Mouse (Mus musculus): ENCODE results near the gene Lamc3.

Gene Lamc3

DNA sequence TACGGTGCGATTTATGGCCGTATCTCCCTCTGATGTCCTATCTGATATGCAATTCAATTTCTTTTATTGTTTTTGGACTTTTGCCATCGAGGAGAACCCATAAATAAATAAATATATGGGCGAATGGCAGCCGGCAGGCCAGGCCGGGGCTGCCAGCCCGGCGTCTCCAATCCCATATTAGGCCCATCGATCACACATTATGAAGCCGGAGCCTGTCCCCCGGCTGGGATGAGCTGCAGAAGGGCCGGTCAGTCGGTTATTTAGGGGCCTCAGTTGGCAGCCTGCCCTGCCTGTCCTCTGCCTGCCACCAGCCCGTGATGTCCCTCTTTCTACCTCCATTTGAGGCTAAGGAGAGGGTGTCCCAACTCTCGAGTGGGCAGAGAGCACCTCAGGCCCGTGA is 8.5 kb upstream of the Lamc3 start:
- no peak for DNase-seq (ENCODE audit: low read depth)

DNA sequence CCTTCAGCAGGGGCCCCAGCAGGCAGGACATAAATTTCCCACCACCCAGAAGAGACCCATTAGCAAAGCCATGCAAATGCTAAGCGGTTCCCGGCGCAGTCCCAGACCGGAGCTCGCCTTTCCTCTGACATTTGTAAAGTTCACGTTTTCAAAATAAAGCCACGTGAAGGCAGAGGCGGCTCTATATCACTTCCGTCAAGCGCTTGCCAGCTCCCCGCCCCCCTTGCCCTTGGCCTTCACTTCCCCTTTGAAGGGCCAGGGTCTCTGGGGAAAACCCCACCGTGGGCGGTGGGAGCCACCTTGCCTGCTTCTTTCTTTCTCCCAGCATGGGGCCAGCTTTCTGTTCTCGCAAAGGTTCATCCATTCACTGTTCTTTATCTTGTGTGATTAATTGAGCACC is 6.2 kb upstream of the Lamc3 start:
- DNase-seq (ENCODE audit: low read depth): no peak

DNA sequence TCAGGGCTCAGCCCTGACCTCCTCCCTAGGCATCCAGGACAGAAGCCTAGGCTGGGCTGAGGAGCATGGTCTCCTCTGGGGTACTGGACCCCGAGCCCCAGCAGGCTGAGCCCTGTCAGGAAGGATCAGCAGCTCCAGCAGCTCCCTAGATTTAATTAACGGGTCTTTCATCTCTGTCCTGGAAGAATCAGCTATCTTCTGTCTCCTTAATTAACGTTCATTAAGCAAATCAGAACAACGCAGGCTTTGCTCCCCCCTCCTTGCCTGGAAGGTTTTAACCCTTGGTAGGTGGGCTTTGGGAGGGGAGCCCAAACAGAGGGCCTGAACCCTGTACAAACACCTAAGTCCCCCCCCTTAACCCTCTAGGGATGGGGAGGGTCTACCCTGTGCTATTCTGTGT is 4.0 kb upstream of the Lamc3 start:
- DNase-seq (ENCODE audit: low read depth): no peak

DNA sequence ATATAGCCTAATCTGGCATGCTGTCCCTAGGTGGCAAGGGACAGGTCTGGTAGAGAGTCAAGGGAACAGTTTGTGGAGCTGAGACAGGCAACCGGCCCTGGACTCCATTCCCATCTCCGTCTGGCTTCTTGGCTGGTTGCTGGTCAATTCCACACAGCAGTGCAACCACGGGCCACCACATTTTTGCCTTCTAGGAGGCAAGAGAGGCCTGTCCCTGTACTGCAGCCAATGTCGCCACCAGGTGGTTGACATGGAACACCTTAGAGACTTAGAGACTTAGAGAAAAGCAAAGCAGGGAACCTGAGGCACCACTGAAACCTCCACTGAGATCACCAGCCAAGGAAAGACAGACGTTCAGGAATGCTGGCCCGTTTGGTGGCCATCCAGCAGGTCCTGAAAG is 2.3 kb upstream of the Lamc3 start:
- DNase-seq (ENCODE audit: low read depth): peak; percentile 60

DNA sequence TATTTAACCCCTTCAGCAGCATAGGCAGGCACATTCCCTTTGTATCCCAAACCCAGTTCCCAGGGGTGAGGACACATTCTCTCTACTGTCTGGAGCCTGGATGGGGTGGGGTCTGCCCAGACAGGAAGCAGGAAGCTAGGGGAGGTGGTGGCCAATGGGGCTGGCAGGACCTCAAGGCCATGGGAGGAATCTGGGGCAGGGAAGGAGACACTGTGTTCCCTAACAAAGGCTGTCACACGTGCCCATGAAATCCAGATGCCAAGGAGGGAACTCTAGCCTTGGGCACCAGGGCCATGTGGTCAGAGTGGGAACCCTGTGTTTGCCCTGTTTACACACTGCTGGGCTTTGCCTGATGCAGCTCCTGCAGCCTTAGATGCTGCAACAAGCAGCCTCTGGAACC is 1.8 kb downstream of the Lamc3 start:
- DNase-seq (ENCODE audit: low read depth): no peak

DNA sequence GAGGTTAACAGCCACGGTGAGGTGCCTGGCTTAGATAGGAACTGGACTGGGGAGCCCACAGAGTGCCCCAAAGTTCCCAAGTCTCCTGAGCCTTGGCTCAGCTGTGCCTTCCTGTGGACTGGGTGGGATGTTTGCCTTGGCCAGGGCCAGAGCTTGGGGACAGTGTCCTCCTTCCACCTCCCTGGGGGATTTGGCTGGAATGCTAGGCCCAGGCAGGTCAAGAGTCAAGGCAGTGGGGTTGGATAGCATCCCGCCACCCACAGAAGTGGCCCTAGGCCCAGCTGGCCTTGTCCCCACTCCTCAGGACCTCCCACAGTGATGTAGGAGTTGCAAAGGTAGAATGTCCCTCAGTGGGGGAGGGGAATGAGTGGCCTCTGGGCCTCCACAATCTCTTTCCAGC is 4.1 kb downstream of the Lamc3 start:
- no peak for DNase-seq (ENCODE audit: low read depth)

DNA sequence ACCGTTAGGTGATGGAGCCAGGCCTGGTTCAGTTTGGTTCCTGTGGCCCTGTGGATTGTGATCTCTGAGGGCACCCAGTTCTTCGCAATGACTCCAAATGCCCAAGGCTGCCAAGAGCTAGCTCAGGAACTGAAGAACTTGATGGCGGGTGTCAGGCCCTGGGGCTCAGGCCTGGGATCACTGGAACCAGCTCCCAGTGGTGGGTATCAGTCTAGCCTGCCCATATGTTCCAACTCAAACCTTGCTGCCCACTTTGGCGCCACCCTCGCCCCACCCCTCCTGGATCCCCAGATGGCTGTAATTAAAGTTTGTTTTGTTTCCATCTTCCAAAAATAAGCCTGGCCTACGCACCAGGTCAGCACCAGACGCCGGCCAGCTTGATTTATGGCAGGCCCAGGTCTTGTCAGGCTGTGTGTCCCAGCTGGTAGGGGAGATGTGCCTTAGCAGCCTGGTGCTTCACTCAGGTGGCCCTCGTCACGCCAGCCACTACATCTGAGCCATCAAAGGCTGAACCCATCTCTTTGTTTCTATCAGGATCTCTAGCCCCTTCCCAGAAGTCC is 6.1 kb downstream of the Lamc3 start:
- peak; percentile 29 for DNase-seq (ENCODE audit: low read depth)

DNA sequence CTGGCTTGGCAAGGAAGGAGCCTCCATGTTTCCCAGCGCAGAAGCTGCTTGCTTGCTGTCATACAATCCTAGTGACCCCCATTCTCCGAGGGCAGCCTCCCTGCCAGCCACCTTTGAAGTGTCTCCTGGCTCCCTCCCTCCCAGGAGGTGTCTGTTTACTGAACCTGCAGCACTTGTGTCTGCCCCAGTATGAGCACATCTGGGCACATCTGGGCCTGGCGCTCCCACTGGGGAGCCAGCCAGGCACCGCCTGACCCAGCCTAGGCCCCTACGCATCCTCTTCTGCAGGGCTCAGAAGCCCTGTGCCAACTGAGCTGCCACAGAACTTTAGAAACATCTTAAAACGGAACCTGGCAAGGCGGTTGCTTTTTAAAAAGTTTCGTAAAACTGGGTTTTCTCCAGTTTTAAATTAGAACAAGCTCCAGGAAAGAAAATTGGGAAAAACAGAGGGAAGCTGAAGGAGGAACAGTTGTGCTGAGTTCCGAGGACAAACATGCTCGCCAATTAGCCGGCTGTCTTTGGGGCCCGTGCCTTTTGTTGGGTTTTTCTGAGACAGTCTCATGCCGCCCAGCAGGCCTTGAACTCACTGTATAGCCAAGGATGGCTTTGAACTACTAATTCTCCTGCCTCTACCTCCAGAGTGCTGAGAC is 7.3 kb downstream of the Lamc3 start:
- peak; percentile 55 for DNase-seq (ENCODE audit: low read depth)

DNA sequence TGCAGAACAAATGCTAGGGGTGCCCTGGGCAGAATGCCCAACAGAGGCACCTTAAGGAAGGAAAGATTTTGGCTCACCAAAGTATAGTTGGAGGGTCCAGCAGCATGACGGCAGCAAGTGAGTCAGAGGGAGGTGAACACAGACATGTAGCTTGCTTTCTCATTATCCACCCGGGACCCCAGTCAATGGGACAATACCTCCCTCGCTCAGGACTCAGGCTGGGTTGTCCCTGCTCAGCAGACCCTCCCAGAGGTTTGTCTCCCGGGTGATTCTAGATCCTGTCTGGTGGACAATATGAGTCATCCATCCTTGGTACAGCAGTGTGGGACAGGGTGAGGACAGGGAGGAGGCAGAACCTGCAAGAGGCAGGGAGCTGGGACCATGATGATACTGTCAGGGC is 13.8 kb downstream of the Lamc3 start:
- peak; percentile 10 for DNase-seq (ENCODE audit: low read depth)

DNA sequence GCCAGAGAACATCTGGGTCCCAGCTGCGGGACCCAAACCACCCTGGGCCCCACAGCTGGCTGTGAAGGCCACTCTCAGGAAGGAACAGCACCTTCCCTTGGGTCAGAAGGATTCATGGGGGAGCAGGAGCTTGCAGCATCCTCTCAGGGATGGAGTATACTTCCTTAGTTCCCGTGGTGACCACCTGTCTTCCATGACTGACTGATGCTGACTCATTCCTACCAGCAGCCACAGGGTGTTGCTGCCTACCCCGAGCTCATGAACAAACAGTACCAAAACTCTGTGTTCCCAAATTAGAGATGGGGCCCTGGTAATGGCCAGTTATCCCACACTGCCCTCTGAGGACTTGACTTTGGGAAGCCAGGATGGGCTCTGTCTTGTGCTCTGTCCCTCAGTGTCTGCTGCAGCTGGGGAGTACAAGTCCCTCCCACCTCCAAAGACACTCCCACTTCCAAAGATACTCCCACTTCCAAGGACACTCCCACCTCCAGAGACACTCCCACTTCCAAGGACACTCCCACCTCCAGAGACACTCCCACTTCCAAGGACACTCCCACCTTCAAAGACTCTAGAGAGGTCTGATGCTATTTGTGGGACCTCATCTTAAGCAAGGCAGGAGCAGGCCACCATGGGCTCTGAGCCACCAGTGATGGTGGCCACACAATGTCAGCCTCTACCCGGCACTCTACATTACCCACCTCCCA is 14.7 kb downstream of the Lamc3 start:
- DNase-seq (ENCODE audit: low read depth): peak; percentile 32

DNA sequence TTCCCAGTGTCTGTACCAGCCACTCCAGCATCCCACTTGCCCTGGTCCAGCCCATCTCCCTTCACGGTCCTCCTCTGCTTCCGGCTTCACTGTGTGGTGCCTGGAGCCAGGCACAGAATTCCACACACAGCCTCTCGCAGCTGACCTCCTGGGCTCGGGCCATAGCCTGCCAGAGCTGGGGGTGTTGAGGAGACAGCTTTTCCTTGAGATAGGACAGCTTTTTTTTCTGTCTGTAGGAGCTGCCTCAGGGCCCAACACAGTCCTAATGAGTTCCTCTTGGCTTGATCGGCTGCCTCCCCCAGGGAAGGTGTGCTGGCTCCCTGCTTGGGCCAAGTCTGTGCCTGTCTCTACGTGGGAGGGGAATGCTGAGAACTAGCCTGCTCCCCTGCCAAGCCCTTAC is 17.0 kb downstream of the Lamc3 start:
- DNase-seq (ENCODE audit: low read depth): peak; percentile 28

DNA sequence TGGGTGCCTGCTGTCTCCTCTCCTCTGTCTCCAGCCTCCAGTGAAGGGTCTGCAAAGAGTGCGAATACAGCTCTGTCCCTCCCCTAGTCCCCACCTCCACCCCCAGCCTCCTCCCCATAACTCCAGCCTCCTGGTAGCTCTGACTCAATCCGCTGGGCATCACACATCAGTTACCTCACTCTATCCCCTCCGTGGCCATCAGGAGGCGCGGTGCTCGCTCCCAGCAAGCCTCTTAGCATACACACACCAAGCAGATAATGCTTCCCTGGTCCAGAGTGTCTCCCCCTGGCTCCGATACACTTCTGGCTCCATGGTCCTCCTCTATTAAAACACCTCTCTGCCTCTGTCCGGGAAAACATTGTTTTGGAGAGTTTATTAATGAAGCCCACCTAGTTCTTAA is 17.5 kb downstream of the Lamc3 start:
- peak; percentile 71 for DNase-seq (ENCODE audit: low read depth)

DNA sequence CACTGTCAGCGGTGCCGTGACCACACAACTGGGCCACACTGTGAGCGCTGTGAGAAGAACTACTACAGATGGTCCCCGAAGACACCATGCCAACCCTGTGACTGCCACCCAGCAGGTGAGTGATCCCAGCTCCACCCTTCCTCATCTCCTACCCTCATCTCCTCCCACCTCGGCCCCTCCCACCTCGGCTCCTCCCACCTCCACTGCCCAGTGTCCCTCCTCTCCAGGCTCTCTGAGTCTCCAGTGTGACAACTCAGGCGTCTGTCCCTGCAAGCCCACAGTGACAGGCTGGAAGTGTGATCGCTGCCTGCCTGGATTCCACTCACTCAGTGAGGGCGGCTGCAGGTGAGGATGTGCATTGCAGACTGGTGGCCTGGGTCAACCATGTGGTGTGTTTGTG is 18.6 kb downstream of the Lamc3 start:
- no peak for DNase-seq (ENCODE audit: low read depth)

DNA sequence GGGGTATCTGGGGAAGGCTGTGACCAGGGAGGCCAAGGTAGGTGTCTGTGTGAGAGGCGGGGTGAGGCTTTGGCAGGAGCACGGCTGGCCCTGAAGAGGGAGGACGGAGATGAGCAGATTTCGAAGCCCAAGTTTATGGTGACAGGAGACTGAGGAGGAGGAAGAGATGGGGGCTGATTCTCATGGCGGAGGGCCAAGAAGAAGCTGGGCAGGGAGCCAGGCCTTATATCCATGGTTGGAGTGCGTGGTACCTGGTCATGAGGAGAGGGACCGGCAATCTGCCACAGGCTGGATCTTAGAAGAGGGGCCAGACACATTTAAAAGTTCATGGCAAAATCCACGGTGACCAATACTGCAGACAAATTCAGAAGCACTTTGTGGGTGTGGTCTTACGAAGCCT is 19.3 kb downstream of the Lamc3 start:
- DNase-seq (ENCODE audit: low read depth): no peak

DNA sequence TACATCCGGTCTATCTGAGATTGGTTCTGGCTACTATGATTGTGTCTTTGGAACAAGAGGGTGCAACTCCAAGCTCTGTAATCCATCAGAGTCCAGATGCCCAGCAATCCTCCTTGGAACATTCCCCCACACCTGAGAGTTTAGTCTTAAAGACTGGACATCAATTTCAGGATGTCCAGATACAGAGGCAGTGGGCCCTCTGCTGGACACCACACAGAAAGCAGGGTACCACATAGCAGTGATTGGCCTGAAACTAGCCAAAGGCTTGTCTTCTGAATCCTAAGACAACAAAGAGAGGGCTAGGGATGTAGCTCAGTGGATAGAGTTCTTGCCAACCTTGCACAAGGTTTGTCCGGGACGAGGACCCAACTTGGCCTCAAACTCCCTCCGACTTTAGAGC is 25.5 kb downstream of the Lamc3 start:
- DNase-seq (ENCODE audit: low read depth): peak; percentile 73

DNA sequence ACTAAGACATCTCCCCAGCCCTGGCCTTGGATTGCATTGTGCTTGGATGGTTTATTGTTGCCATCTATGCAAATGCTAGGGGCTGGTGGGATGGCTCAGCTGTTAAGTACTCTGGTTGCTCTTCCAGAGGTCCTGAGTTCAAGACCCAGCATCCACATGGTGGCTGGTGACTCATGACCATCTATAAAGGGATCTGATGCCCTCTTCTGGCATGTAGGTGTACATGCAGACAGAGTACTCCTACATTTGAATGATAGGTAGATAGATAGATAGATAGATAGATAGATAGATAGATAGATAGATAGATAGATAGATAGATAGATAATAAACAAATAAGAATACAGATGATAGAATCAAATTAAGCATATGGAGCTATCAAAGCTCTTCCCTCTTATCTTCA is 27.1 kb downstream of the Lamc3 start:
- peak; percentile 42 for DNase-seq (ENCODE audit: low read depth)

DNA sequence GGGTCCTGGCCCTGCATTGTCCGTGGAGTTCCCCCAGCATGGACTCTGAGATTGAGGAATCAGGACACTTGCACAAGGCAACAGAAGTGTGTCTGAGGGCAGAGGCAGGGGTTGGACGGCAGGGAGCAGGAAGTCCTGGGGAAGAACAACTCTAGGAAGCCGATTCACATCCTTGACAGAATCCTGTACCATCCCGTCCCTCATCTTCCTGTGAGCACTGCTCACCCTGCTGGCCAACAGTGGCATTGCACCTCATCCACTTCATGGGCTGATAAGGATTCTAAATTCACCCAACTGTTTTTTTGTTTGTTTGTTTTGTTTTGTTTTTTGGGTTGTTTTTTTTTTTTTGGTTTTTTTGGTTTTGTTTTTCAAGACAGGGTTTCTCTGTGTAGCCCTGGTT is 28.0 kb downstream of the Lamc3 start:
- peak; percentile 90 for DNase-seq (ENCODE audit: low read depth)

DNA sequence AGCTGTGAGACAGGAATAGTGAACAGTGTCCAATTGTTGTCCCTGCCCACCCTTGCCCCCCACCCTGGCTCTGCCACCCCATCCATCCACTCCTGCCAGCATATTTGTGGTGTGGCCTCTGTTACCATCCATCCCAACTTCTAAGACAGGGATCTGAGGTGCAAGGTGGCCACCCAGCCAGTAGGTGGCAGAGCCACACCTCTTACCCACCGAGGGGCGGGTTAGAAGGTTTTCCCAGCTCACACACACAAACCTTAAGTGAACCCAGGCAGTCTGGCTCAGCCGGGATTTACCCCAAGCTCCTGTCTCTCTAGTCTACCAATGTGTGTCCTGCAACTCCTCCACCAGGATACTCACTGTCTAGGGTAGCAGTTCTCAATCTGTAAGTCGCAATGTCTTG is 30.5 kb downstream of the Lamc3 start:
- DNase-seq (ENCODE audit: low read depth): peak; percentile 87

DNA sequence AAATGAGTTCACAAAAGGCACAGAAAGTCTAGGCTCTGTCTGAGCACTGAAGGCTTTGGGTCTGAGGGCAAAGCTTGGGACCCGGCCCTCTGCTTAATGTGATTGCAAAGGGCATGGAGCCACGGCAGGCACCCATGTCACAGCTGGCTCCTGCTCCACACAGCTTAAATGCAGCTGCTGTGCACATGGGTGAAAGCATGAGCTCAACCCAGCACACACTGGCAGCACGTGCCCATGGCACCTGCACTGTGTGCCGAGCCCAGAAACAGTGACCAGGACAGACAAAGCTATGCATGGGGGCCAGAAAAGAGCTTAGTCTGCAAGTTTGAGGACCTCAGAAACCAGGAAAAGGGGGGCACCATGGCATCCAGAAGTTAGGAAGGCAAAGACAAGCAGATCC is 36.6 kb downstream of the Lamc3 start:
- no peak for DNase-seq (ENCODE audit: low read depth)

DNA sequence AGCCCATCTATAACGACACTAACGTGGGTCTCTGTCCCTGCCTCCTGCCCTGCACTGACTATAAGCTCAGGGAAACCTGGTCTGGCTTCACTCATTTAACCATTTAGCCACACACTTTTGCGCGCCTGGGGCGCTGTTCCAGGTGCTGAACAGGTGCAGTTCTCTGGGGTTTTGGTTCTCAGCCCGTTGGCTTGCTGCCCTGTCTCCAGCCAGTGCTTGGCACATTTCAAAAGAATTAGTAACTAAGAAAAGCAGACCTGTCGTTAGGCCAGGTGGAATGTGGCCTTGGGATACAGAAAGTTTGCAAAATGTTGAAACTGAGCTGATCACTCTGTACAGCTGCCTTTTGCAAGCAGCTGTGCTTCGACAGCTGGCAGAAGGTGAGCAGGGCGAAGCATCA is 37.7 kb downstream of the Lamc3 start:
- DNase-seq (ENCODE audit: low read depth): peak; percentile 57

DNA sequence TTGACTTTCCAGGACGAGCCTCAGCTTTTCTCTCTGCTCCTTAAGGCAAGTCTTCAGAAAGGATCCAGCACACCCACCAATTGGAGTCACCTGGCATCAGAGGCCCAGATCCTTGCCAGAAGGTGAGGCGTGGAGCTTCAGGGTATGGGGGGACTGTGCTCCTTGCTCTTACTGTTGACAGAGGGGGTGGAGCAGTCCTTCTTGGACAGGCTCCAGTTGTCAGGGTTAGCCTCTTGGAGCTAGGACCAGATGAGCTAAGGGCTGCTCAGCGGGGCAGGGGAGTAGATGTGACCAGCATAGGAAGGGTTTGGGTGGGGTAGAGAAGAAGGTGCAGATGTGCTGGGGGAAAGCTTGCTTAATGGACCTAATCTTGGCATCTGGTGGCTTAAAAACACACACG is 38.8 kb downstream of the Lamc3 start:
- DNase-seq (ENCODE audit: low read depth): no peak

DNA sequence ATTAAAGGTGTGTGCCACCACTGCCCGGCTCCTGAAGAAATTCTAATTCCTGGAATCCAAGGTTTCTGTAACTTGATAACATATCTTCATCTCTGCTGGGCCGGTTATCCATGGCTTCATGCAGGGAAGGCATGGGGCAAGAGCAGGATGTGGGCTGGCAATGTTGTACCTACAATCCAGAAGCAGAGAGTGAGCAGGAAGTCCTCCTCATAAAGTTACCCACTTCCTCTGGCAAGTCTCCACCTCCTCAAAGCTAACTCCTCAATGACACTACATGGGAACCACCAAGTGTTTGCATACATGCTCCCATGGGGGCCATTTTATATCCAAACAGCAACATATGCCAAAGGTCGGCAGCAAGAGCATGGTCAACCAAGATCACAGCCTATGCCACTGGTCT is 42.6 kb downstream of the Lamc3 start:
- no peak for DNase-seq (ENCODE audit: low read depth)

DNA sequence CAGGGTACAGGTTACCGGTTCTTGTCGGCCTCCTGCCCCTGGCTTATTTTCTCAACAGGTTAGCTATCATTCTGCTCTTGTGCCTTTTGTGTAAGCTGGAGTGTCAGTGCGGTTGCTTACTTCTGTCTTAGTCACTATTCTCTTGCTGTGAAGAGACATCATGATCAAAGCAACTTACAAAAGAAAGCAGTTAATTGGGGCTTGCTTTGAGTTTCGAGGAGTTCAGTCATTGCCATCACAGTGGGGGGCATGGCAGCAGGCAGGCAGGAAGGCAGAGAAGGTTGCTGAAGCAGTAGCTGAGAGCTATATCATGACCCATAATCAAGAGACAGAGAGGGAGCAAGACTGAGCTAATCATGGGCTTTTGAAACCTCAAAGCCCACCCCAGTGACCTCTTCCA is 47.5 kb downstream of the Lamc3 start:
- DNase-seq (ENCODE audit: low read depth): no peak

DNA sequence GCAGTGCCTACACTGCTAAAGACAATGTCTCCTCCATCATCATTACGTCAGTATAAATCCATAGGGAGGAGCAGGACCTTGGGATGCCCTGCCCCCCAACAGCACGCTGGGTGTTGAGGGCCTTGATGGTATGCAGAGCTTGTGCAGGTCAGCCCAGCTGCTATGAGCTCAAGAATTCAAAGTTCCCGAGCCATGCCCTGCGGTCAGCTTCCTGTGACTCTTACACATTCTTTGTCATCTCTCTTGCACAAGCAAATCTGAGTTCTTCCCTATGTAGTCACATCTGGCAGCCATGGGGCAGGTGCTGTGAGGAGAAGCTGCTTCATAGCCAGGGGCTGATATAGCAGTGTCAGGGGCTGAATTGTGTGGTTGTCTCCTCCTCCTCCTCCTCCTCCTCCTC is 48.0 kb downstream of the Lamc3 start:
- DNase-seq (ENCODE audit: low read depth): peak; percentile 79

All from NIH3T3 (cell line).